Mouse (Mus musculus) liver, adult 10 weeks (tissue): Measurements from ENCODE around the gene Igdcc4. TPM values are rescaled to one million over a fixed set of nuclear protein-coding genes. Genes with fewer than 3 reads are reported as not detected.

Experiments used
- polyA plus RNA-seq: library from polyadenylated mRNA; stranded (reverse); fragments of 350-450 nt; fragmentation: Illumina TruSeq; extraction: RNeasy Lipid Tissue Mini Kit (QIAGEN cat#74804); gene quantifications from one replicate; pipeline ENCODE4 v1.2.3, GENCODE M21; 2014; ENCODE audit warnings: low read depth, low replicate concordance

Igdcc4 gene
- polyA plus RNA-seq: 0.13 TPM

DNA sequence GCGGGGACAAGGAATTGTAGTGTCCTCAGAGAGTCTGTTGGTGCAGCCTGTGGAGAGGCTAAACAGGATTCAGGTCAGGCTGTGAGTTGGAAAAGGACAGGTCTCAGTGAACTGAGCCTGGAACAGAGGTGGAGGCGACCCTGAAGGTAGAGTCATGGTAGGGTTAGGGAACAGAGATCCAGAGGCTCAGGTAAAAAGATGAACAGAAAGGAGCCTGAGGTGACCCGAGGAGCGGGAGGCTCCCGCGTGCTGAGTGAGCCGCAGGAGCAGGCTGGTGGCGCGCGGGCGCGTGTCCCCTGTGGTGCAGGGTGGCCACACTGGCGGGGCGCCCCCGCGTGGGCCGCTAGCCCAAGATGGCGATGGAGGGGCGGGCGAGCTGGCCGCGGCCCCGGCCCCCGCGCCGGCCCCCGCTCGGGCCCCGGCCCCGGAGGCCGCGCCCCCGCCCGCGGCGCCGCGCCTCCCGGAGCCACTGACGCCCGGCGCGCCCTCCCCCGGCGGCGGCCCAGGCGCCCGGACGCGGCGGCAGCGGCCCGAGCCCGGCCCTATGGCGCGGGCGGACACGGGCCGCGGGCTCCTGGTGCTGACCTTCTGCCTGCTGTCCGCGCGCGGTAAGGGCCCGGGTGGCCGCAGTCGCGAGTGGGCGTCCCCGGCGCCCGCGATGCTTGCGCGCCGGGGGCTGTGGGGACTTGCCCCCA, at the start of gene Igdcc4:
TSS of gene Igdcc4 (plus strand) at position 496 of the 695 bp plus-strand sequence.

DNA sequence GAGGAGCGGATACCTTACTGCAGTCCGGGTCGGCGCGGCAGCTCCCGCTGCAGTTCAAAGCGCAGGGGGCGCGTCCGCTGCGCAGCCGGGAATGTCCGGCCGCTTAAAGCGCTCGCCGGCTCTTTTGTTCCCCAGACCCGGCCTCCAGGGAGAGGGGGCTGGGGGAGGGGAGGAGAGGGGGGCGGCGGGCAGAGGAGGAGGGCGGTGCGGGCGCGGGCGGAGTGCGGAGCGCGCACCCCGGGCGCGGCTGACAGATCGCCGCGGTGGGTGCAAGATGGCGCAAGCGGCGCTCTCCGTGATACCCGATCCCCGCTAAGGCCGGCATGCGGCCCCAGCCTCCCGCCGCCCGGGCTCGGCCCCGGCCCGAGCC, 39.6 kb downstream of the Igdcc4 start, which contains the start of gene Igdcc3:
TSS of gene Igdcc3 (plus strand) at position 254 of the 370 bp plus-strand sequence.

Other genes starting within 250 kb of the Igdcc4 start
- not detected for gene Slc24a1, start 149.9 kb upstream of the Igdcc4 start, polyA plus RNA-seq
- 7.2 TPM for gene Ints14, start 140.6 kb upstream of the Igdcc4 start, polyA plus RNA-seq
- 187 TPM for gene Hacd3, start 79.8 kb upstream of the Igdcc4 start, polyA plus RNA-seq
- 42.6 TPM for gene Dpp8, start 69.1 kb upstream of the Igdcc4 start, polyA plus RNA-seq
- gene Igdcc3, start 39.7 kb downstream of the Igdcc4 start, polyA plus RNA-seq: not detected
- gene Parp16, start 93.9 kb downstream of the Igdcc4 start, polyA plus RNA-seq: 10.5 TPM
- gene Cilp, start 163.7 kb downstream of the Igdcc4 start, polyA plus RNA-seq: 0.21 TPM
- gene Clpx, start 192.8 kb downstream of the Igdcc4 start, polyA plus RNA-seq: 578 TPM
- gene Pdcd7, start 244.6 kb downstream of the Igdcc4 start, polyA plus RNA-seq: 4.7 TPM